In the genomic region with DNA sequence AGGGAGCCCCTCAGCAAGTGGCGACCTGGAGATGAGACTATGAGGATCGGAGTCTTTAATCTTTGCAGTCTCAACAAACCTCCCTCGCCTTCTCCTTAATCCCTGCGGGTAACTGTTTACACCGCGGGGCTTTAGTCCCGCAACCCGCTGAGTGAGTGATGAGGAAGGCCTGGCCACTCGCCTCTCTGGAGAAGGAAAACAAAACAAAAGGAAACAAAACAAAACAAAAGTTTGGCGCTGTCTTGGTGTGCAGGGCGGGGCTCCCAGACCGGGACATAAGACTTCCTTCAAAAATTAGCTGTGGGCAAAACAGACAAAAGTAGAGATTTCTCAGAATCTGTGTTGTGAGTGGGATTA, we compare ENCODE assay signal across 8 mouse cellular contexts. TPM values are rescaled to one million over a fixed set of nuclear protein-coding genes. Genes with fewer than 3 reads are reported as not detected.
DNase-seq lines count a peak whose midpoint lies in the region; ATAC-seq and TF ChIP-seq lines count a peak whose summit lies in the region.

No protein-coding gene starts in this region.

- no peaks in the 10 kb centered on the region for H3K27me3 ChIP-seq in kidney, postnatal 0 days (ENCODE audit: insufficient read depth, low read length)
- H3K27me3 ChIP-seq in forebrain, postnatal 0 days (ENCODE audit: insufficient read depth, low read length): no peaks in the 10 kb centered on the region
- H3K27me3 ChIP-seq in liver, embryonic 16.5 days (ENCODE audit: control insufficient read depth, insufficient read depth, low read depth, low read length): no peaks in the 10 kb centered on the region
- H3K27me3 ChIP-seq in stomach, postnatal 0 days (ENCODE audit: control insufficient read depth, insufficient read depth, low read length): no peaks in the 10 kb centered on the region

- WGBS in kidney, postnatal 0 days: 18% methylated on average over 12 of the region's 12 CpGs
- WGBS in bone marrow, adult 2 months: 2% methylated on average over 12 of the region's 12 CpGs
- WGBS in forebrain, postnatal 0 days: 15% methylated on average over 12 of the region's 12 CpGs
- 7% methylated on average over 12 of the region's 12 CpGs for WGBS in liver, embryonic 16.5 days (ENCODE audit: insufficient replicate concordance)
- WGBS in stomach, postnatal 0 days: 11% methylated on average over 12 of the region's 12 CpGs

- H3K4me1 ChIP-seq in kidney, postnatal 0 days (replicated peaks; ENCODE audit: insufficient read depth, low read length): no peaks in the 10 kb centered on the region
- H3K4me1 ChIP-seq in bone marrow, adult 2 months (ENCODE audit: control insufficient read depth, insufficient read depth, low read length): no peaks in the 10 kb centered on the region
- H3K4me1 ChIP-seq in forebrain, postnatal 0 days (ENCODE audit: insufficient read depth): no peaks in the 10 kb centered on the region
- peaks cover 2% of the 10 kb centered on the region for H3K4me1 ChIP-seq in liver, embryonic 16.5 days (ENCODE audit: control insufficient read depth, low read depth, low read length)
- no peaks in the 10 kb centered on the region for H3K4me1 ChIP-seq in stomach, postnatal 0 days (replicated peaks; ENCODE audit: control insufficient read depth, insufficient read depth)

- H3K4me3 ChIP-seq in kidney, postnatal 0 days (replicated peaks; ENCODE audit: low read depth, low read length): peak overlapping the region; percentile 63
- peak overlapping the region; percentile 82 for H3K4me3 ChIP-seq in bone marrow, adult 2 months (replicated peaks; ENCODE audit: control insufficient read depth, low read depth, low read length)
- H3K4me3 ChIP-seq in forebrain, postnatal 0 days (ENCODE audit: low read depth, low read length): peak overlapping the region; percentile 55
- peak overlapping the region; percentile 72 for H3K4me3 ChIP-seq in liver, embryonic 16.5 days (ENCODE audit: low read depth, low read length)
- peak overlapping the region; percentile 59 for H3K4me3 ChIP-seq in stomach, postnatal 0 days (ENCODE audit: low read depth, low read length)

- no peaks in the 10 kb centered on the region for H3K9me3 ChIP-seq in kidney, postnatal 0 days (replicated peaks; ENCODE audit: low read length)
- no peaks in the 10 kb centered on the region for H3K9me3 ChIP-seq in forebrain, postnatal 0 days (ENCODE audit: low read length)
- no peaks in the 10 kb centered on the region for H3K9me3 ChIP-seq in liver, embryonic 16.5 days (replicated peaks; ENCODE audit: control insufficient read depth, low read length)
- H3K9me3 ChIP-seq in stomach, postnatal 0 days (ENCODE audit: control insufficient read depth, low read length): no peaks in the 10 kb centered on the region

- peak overlapping the region; percentile 60; the same call in 1 of the 2 replicates for H3K27ac ChIP-seq in kidney, postnatal 0 days
- no peak overlapping the region for H3K27ac ChIP-seq in bone marrow, adult 2 months (ENCODE audit: control insufficient read depth, insufficient read depth, low read depth, low read length, poor library complexity)
- H3K27ac ChIP-seq in forebrain, postnatal 0 days (ENCODE audit: low read depth, low read length): no peak overlapping the region
- H3K27ac ChIP-seq in liver, embryonic 16.5 days (ENCODE audit: low read length): peak overlapping the region; percentile 37; the same call in 1 of the 2 replicates
- H3K27ac ChIP-seq in stomach, postnatal 0 days (replicated peaks): peak overlapping the region; percentile 74

- no peak for TF ChIP-seq POLR2A in bone marrow, adult 2 months (IDR thresholded peaks at IDR 0.05; ENCODE audit: borderline replicate concordance, control insufficient read depth, low read depth, low read length)

- peak; percentile 49 for ATAC-seq in kidney, postnatal 0 days (replicated peaks; ENCODE audit: low FRiP score, low read depth)
- peak; percentile 67 for ATAC-seq in forebrain, postnatal 0 days
- ATAC-seq in liver, embryonic 16.5 days (ENCODE audit: low read depth): peak; percentile 64
- peak; percentile 49 for ATAC-seq in stomach, postnatal 0 days (ENCODE audit: low FRiP score, low TSS enrichment)

- H3K36me3 ChIP-seq in kidney, postnatal 0 days (ENCODE audit: insufficient read depth, low read length): no peaks in the 10 kb centered on the region
- no peaks in the 10 kb centered on the region for H3K36me3 ChIP-seq in forebrain, postnatal 0 days (ENCODE audit: insufficient read depth)
- no peaks in the 10 kb centered on the region for H3K36me3 ChIP-seq in liver, embryonic 16.5 days (ENCODE audit: control insufficient read depth, insufficient read depth)
- H3K36me3 ChIP-seq in stomach, postnatal 0 days (ENCODE audit: control insufficient read depth, insufficient read depth, low read length): no peaks in the 10 kb centered on the region

- TF ChIP-seq CTCF in kidney, postnatal 0 days (IDR thresholded peaks at IDR 0.05; ENCODE audit: low read depth): no peak
- TF ChIP-seq CTCF in bone marrow, adult 2 months (IDR thresholded peaks at IDR 0.05; ENCODE audit: control insufficient read depth, insufficient read depth, low read length): no peak
- no peak for TF ChIP-seq CTCF in forebrain, postnatal 0 days (IDR thresholded peaks at IDR 0.05; ENCODE audit: low read depth)
- no peak for TF ChIP-seq CTCF in stomach, postnatal 0 days (IDR thresholded peaks at IDR 0.05; ENCODE audit: low read depth)

- no peak for TF ChIP-seq EP300 in stomach, postnatal 0 days (optimal IDR thresholded peaks at IDR 0.05)

- peak overlapping the region; percentile 76 for H3K9ac ChIP-seq in kidney, postnatal 0 days (ENCODE audit: low read depth, low read length)
- peak overlapping the region; percentile 48 for H3K9ac ChIP-seq in forebrain, postnatal 0 days
- H3K9ac ChIP-seq in liver, embryonic 16.5 days (ENCODE audit: low read depth, low read length): peak overlapping the region; percentile 68
- H3K9ac ChIP-seq in stomach, postnatal 0 days (ENCODE audit: low read length): peak overlapping the region; percentile 66

- H3K4me2 ChIP-seq in kidney, postnatal 0 days (ENCODE audit: low read length): peak overlapping the region; percentile 49
- H3K4me2 ChIP-seq in forebrain, postnatal 0 days (ENCODE audit: low read depth): peak overlapping the region; percentile 48
- peak overlapping the region; percentile 50 for H3K4me2 ChIP-seq in liver, embryonic 16.5 days (ENCODE audit: low read depth, low read length)
- H3K4me2 ChIP-seq in stomach, postnatal 0 days (replicated peaks; ENCODE audit: low read depth): peak overlapping the region; percentile 37

- no peak for DNase-seq in kidney, postnatal 0 days (ENCODE audit: low spot score)
- DNase-seq in kidney, postnatal 10 days: no peak
- no peak for DNase-seq in forebrain, postnatal 0 days
- no peak for DNase-seq in stomach, postnatal 0 days (ENCODE audit: low spot score)
- DNase-seq in cerebellum, adult 9-10 months: no peak
- no peak for DNase-seq in gastrocnemius, postnatal 4 days (ENCODE audit: low spot score in 2 of 2)

RNA-seq across cellular contexts. Expression of gene Apool, which starts 0.4 kb away (rescaled TPM):
- 61.5 and 68.6 TPM in 2 replicates for polyA plus RNA-seq in kidney, postnatal 0 days (2015; fragmentation: Nextera tagmentation; extraction: Ambion mirVana)
- 7.9 and 12.6 TPM in 2 replicates for polyA plus RNA-seq in bone marrow, adult 2 months (2011; ENCODE audit: insufficient read depth, insufficient read length, low replicate concordance, missing spikeins)
- total RNA-seq in forebrain, postnatal 0 days (2014; rRNA removed): 6.0 and 6.4 TPM in 2 replicates
- polyA plus RNA-seq in forebrain, postnatal 0 days (2015; fragmentation: Nextera tagmentation; extraction: Ambion mirVana): 11.1 and 12.0 TPM in 2 replicates
- polyA plus RNA-seq in liver, embryonic 16.5 days (2015; fragmentation: Nextera tagmentation; extraction: Ambion mirVana): 22.3 and 22.9 TPM in 2 replicates
- polyA plus RNA-seq in stomach, postnatal 0 days (2015; fragmentation: Nextera tagmentation; extraction: Ambion mirVana): 38.7 and 39.6 TPM in 2 replicates
- total RNA-seq in gastrocnemius, postnatal 4 days (2021): 10 to 100 TPM; 84.0 to 90.9 TPM

Comparison
In these comparisons a context has a peak if more than half of its experiments do, and no peak if none do; other contexts are left out.
1. H3K27ac ChIP-seq: peak in kidney, postnatal 0 days (single experiment), liver, embryonic 16.5 days (single experiment) and stomach, postnatal 0 days (single experiment); none in bone marrow, adult 2 months (single experiment) and forebrain, postnatal 0 days (single experiment).
2. Peak in every context shown above with its lines, with median percentiles within 50 percentile points of each other: ATAC-seq, H3K4me2 ChIP-seq, H3K4me3 ChIP-seq and H3K9ac ChIP-seq.